Mouse (Mus musculus): ENCODE data around the gene Plpp7. TPM values are rescaled to one million over a fixed set of nuclear protein-coding genes. Genes with fewer than 3 reads are reported as not detected.

Gene Plpp7
- polyA plus RNA-seq (2015; fragmentation: Nextera tagmentation; extraction: Ambion mirVana), result 4.4 and 4.8 TPM in 2 replicates

GRCm38 (mm10) chr2:32095351-32096121, at the start of gene Plpp7:
TSS of gene Plpp7 (plus strand) at chr2:32095528.
- peaks cover 5% of the 10 kb centered on the region; the same call in 1 of the 2 replicates for H3K4me1 ChIP-seq
- no peak within 1 kb of the TSS for H3K27ac ChIP-seq
- H3K27me3 ChIP-seq (replicated peaks), result no peaks in the 10 kb centered on the region
- H3K4me2 ChIP-seq, result peak within 1 kb of the TSS; percentile 46
- peak within 1 kb of the TSS; percentile 34 for H3K4me3 ChIP-seq (replicated peaks)
- 53% methylated on average over 22 of the region's 22 CpGs for WGBS
- no peaks in the 10 kb centered on the region for H3K9me3 ChIP-seq
- H3K36me3 ChIP-seq, result no peaks in the 10 kb centered on the region
- 0 out of 2 replicates have a peak within 1 kb of the TSS, but pooled peaks have one; percentile 16 for H3K9ac ChIP-seq
- ATAC-seq (ENCODE audit: insufficient read depth, low FRiP score, low read depth), result peak; percentile 67; the same call in 1 of the 2 replicates

DNA sequence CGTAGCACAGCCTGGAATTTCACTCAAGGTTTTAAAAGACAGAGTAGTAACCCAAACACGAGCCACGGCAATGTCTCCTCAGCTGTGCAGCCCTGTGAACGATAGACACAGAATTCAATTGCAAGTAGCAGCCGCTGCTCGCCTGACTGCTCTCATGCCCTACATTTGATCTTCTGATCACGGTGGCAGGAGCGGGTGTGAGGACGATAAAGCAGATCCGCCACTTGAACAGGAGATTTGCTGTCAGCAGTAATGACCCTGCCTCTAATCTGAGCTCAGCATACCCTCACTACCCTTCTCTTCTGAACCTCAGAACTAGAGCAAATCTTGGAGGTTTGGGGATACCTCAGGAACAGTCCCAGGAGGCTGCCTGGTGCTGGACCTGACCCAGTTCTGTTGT, 49.3 kb upstream of the Plpp7 start:
- H3K4me2 ChIP-seq, result no peak overlapping the region
- no peak overlapping the region for H3K9ac ChIP-seq
- 91% methylated on average over 10 of the region's 10 CpGs for WGBS
- no peak overlapping the region for H3K4me3 ChIP-seq (replicated peaks)
- no peak overlapping the region for H3K27ac ChIP-seq
- no peaks in the 10 kb centered on the region for H3K4me1 ChIP-seq
- ATAC-seq (ENCODE audit: insufficient read depth, low FRiP score, low read depth), result no peak
- no peaks in the 10 kb centered on the region for H3K27me3 ChIP-seq (replicated peaks)
- peaks cover 41% of the 10 kb centered on the region for H3K36me3 ChIP-seq
- H3K9me3 ChIP-seq, result no peaks in the 10 kb centered on the region

DNA sequence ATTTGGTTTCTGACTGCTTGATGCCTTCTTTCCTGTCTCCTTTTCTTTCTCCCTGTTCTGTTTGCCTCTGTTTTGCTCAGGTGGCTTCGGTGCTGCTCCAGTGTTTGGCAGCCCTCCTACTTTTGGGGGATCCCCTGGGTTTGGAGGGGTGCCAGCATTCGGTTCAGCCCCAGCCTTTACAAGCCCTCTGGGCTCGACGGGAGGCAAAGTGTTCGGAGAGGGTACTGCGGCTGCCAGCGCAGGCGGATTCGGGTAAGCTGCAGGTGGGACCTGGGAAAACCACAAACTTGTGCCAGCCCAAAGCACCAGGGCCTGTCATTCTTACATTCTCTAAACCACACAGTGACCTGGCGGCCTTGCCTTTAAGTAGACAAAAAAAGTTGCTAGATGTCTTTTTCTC, 48.0 kb upstream of the Plpp7 start:
- H3K9me3 ChIP-seq, result no peaks in the 10 kb centered on the region
- no peak overlapping the region for H3K4me3 ChIP-seq (replicated peaks)
- no peak overlapping the region for H3K27ac ChIP-seq
- no peaks in the 10 kb centered on the region for H3K27me3 ChIP-seq (replicated peaks)
- H3K9ac ChIP-seq, result no peak overlapping the region
- peaks cover 40% of the 10 kb centered on the region for H3K36me3 ChIP-seq
- ATAC-seq (ENCODE audit: insufficient read depth, low FRiP score, low read depth), result no peak
- H3K4me2 ChIP-seq, result no peak overlapping the region
- H3K4me1 ChIP-seq, result no peaks in the 10 kb centered on the region
- WGBS, result 85% methylated on average over 10 of the region's 10 CpGs

DNA sequence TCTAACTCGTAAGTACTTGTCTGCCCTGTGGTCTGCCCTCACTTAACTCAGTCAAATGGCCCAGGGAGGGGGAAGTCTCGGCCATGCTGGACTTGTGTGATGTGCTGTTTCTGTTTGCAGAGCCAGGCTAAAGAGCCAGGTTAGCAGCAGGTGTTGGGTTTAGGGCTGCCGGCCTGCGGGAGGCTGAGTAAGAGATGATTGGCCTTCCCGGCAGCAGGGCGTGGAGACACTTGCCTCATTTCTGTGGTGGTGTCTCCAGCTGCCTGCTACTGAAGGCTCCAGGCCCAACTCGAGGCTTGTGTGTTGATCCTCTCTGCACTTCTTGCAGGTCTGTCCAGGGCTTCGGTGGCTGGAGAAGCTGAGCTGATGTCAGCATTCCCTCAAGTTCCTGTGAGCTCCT, 43.5 kb upstream of the Plpp7 start:
- Histone ChIP-seq H3K4me3 (replicated peaks) (no peak overlapping the region), H3K4me1 (no peaks in the 10 kb centered on the region), H3K36me3 (peaks cover 23% of the 10 kb centered on the region), H3K9ac (no peak overlapping the region), H3K4me2 (no peak overlapping the region), H3K27me3 (replicated peaks) (no peaks in the 10 kb centered on the region), H3K9me3 (no peaks in the 10 kb centered on the region), H3K27ac (no peak overlapping the region)
- ATAC-seq (ENCODE audit: insufficient read depth, low FRiP score, low read depth), result no peak
- 86% methylated on average over 8 of the region's 8 CpGs for WGBS

- Histone ChIP-seq H3K4me3 (replicated peaks) (no peak overlapping the region), H3K9me3 (no peaks in the 10 kb centered on the region), H3K9ac (no peak overlapping the region), H3K4me2 (no peak overlapping the region), H3K4me1 (no peaks in the 10 kb centered on the region), H3K27ac (no peak overlapping the region), H3K27me3 (replicated peaks) (no peaks in the 10 kb centered on the region), H3K36me3 (peaks cover 21% of the 10 kb centered on the region)
- 88% methylated on average over 7 of the region's 7 CpGs for WGBS
- no peak for ATAC-seq (ENCODE audit: insufficient read depth, low FRiP score, low read depth)
Observed at GRCm38 (mm10) chr2:32052418-32052817, 42.9 kb upstream of the Plpp7 start.

DNA sequence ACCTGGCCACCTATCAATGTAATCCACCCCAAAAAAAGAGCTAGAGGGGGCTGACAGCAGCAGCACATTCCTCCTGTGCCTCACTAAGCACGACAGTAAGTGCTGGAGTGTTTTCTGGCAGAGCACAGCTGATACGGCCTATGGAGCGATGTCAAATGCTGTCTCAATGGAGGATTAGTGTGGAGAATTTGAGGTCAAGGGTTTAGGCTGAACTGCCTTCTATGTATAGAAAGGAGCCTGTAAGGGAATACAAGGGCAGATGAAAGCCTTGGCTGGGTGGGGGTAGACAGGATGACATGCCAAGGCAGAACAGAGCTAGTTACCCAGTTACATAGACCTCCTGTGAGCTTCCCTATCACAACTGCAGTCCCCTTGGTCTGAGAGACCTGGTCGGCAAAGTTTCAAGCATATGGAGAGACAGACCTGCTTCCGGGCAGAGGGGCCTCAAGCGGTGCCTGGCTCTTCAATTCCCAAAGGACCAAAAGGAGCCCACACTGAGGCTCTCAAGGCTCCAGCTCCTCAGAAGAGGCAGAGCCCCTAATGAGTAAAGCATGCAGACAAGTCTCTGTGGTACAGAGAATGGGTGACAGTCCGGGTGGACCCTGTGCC, 39.9 kb upstream of the Plpp7 start:
- Histone ChIP-seq H3K9me3 (no peaks in the 10 kb centered on the region), H3K27ac (no peak overlapping the region), H3K4me2 (no peak overlapping the region), H3K36me3 (peaks cover 15% of the 10 kb centered on the region), H3K4me3 (replicated peaks) (no peak overlapping the region), H3K27me3 (replicated peaks) (no peaks in the 10 kb centered on the region), H3K9ac (no peak overlapping the region), H3K4me1 (no peaks in the 10 kb centered on the region)
- ATAC-seq (ENCODE audit: insufficient read depth, low FRiP score, low read depth), result no peak
- WGBS, result 64% methylated on average over 7 of the region's 7 CpGs

DNA sequence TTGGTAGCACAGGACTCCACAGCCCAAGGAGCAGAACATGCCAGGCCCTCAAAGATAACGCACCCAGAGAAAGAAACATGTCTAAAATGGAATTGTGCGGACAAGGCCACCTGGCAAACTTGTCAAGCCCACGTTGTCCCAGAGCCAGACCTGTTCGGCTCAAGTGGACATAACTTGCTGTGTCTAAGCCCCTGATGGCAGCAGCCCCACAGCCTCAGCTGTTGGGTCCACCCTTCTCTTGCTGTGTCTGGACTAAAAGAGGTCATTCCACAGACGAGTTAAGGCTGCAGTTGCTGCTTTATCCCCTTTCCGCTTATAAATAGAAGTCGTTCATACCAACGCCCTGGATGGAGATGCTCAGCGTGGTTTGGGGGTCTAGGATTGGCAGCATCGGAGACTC, 38.8 kb upstream of the Plpp7 start:
- no peak overlapping the region for H3K9ac ChIP-seq
- no peak overlapping the region for H3K27ac ChIP-seq
- no peak overlapping the region for H3K4me2 ChIP-seq
- ATAC-seq (ENCODE audit: insufficient read depth, low FRiP score, low read depth), result no peak
- H3K36me3 ChIP-seq, result peaks cover 11% of the 10 kb centered on the region
- H3K4me3 ChIP-seq (replicated peaks), result no peak overlapping the region
- no peaks in the 10 kb centered on the region for H3K27me3 ChIP-seq (replicated peaks)
- no peaks in the 10 kb centered on the region for H3K4me1 ChIP-seq
- no peaks in the 10 kb centered on the region for H3K9me3 ChIP-seq
- 81% methylated on average over 10 of the region's 10 CpGs for WGBS

DNA sequence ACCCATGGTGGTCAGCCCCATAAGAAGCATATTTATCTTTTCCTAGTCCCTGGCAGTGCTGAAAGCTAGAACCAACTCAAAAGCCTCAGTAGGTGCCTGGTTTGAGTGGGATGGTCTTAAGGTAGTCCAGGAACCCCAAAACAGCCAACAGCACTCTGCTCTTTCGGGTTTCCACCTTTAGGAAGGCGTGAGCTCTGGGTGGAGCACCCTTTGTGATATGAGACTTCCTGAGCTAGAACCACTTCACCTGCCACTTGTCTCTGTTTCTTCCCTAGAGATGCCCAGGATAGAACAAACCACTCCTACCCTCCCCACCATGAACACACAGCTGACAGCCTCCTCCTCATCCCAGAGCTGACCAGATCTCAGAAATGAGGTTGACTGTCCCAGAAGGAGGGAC, 38.0 kb upstream of the Plpp7 start:
- 68% methylated on average over 2 of the region's 2 CpGs for WGBS

DNA sequence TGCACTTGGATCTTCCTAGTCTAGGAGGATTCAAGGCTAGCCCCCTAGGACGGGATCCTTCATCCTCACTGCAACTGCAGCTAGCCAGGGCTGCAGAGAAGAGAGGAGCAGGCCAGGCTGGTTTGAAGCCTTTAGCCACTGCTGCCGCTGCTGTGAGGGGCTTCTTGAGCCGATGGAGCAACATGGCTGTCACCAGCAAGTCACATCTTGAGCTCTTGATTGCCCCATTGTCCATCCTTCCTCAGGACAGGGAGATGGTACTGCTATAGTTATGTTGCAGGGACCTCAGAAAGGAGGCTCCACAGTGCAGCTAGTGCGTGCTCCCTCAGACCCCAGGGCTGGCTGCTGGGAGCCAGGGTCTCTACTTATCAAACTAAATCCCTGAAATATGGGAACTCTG, 37.5 kb upstream of the Plpp7 start:
- no peak overlapping the region for H3K9ac ChIP-seq
- H3K27me3 ChIP-seq (replicated peaks), result no peaks in the 10 kb centered on the region
- no peak overlapping the region for H3K27ac ChIP-seq
- ATAC-seq (ENCODE audit: insufficient read depth, low FRiP score, low read depth), result no peak
- 73% methylated on average over 4 of the region's 4 CpGs for WGBS
- H3K36me3 ChIP-seq, result no peaks in the 10 kb centered on the region
- 0 out of 2 replicates have a peak, but pooled peaks cover 2% of the 10 kb centered on the region for H3K4me1 ChIP-seq
- H3K9me3 ChIP-seq, result no peaks in the 10 kb centered on the region
- H3K4me2 ChIP-seq, result no peak overlapping the region
- H3K4me3 ChIP-seq (replicated peaks), result no peak overlapping the region

More for the DNA sequence above, 38.0 kb upstream of the Plpp7 start:
- H3K27me3 ChIP-seq (replicated peaks), result no peaks in the 10 kb centered on the region
- H3K4me2 ChIP-seq, result no peak overlapping the region
- ATAC-seq (ENCODE audit: insufficient read depth, low FRiP score, low read depth), result no peak
- no peaks in the 10 kb centered on the region for H3K9me3 ChIP-seq
- H3K4me1 ChIP-seq, result no peaks in the 10 kb centered on the region
- H3K9ac ChIP-seq, result no peak overlapping the region
- H3K4me3 ChIP-seq (replicated peaks), result no peak overlapping the region
- peaks cover 3% of the 10 kb centered on the region for H3K36me3 ChIP-seq
- H3K27ac ChIP-seq, result no peak overlapping the region

DNA sequence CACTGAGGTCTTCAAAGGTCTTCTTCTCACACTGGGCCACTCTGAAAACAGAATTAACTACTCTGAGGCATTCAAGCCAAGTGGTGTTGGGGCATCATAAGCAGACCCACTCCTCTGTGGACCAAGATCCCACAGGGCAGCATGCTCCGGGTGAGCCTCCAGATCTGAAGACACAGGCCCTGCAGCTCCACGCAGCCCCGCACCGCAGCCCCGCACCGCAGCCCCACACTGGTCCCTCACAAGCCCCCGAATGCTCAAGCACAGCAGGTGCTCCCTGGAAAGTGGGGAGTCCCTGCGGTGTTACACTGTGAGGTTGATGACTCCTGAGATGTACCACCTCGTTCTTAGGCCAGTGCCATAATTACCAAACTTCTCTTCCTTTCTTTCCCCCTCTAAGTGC, 37.1 kb upstream of the Plpp7 start:
- Histone ChIP-seq H3K36me3 (no peaks in the 10 kb centered on the region), H3K27ac (no peak overlapping the region), H3K27me3 (replicated peaks) (no peaks in the 10 kb centered on the region), H3K4me3 (replicated peaks) (no peak overlapping the region), H3K4me2 (no peak overlapping the region), H3K4me1 (0 out of 2 replicates have a peak, but pooled peaks cover 2% of the 10 kb centered on the region), H3K9ac (no peak overlapping the region), H3K9me3 (no peaks in the 10 kb centered on the region)
- 71% methylated on average over 9 of the region's 9 CpGs for WGBS
- no peak for ATAC-seq (ENCODE audit: insufficient read depth, low FRiP score, low read depth)

DNA sequence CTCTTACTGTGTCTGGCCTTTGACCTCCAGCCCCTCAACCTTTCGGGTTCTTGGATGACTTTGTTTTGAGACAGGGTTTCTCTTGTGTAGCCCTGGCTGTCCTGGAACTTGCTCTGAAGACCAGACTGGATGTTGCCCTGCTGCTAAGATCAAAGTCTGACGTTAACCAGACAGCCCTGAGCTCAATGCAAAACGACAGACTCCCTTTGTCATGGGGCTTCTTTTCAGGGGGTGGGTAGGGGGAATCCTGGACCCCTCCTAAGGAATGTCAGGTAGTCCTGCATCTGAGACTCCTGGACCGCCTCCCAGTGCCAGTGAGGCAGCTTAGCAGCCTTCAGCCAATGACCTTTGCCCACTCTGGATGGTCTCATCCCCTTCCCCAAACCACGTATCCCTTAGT, 36.6 kb upstream of the Plpp7 start:
- no peak overlapping the region for H3K9ac ChIP-seq
- H3K36me3 ChIP-seq, result no peaks in the 10 kb centered on the region
- 0 out of 2 replicates have a peak, but pooled peaks cover 2% of the 10 kb centered on the region for H3K4me1 ChIP-seq
- no peaks in the 10 kb centered on the region for H3K27me3 ChIP-seq (replicated peaks)
- no peak overlapping the region for H3K27ac ChIP-seq
- no peak overlapping the region for H3K4me3 ChIP-seq (replicated peaks)
- 34% methylated on average over 5 of the region's 5 CpGs for WGBS
- H3K4me2 ChIP-seq, result no peak overlapping the region
- no peak for ATAC-seq (ENCODE audit: insufficient read depth, low FRiP score, low read depth)
- H3K9me3 ChIP-seq, result no peaks in the 10 kb centered on the region

DNA sequence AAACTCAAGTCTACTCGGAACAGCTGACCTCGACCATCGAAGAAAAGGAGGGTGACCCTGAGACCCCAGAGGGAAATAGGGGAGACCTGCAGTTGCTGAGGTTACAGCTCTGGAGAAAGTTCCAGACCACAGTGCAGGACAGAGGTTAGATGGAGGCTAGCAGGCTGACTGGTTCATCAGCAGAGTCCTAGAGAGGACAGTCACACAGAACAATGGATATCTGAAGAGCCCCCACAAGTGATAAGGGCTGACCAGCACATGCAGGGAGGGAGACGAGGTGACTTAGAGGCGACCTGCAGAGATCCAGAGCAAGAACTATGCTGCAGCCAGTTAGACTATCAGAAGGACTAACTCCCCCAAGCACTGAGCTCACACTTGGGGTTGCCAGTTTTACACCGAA, 35.7 kb upstream of the Plpp7 start:
- no peaks in the 10 kb centered on the region for H3K9me3 ChIP-seq
- no peak overlapping the region for H3K4me3 ChIP-seq (replicated peaks)
- 0 out of 2 replicates have a peak, but pooled peaks cover 2% of the 10 kb centered on the region for H3K4me1 ChIP-seq
- H3K4me2 ChIP-seq, result no peak overlapping the region
- H3K27me3 ChIP-seq (replicated peaks), result no peaks in the 10 kb centered on the region
- no peaks in the 10 kb centered on the region for H3K36me3 ChIP-seq
- H3K9ac ChIP-seq, result no peak overlapping the region
- WGBS, result 71% methylated on average over 6 of the region's 6 CpGs
- no peak for ATAC-seq (ENCODE audit: insufficient read depth, low FRiP score, low read depth)
- no peak overlapping the region for H3K27ac ChIP-seq

Data from stomach, embryonic 15.5 days (tissue).